Mouse (Mus musculus): ENCODE measurements around the gene Bcl2l12.

DNA sequence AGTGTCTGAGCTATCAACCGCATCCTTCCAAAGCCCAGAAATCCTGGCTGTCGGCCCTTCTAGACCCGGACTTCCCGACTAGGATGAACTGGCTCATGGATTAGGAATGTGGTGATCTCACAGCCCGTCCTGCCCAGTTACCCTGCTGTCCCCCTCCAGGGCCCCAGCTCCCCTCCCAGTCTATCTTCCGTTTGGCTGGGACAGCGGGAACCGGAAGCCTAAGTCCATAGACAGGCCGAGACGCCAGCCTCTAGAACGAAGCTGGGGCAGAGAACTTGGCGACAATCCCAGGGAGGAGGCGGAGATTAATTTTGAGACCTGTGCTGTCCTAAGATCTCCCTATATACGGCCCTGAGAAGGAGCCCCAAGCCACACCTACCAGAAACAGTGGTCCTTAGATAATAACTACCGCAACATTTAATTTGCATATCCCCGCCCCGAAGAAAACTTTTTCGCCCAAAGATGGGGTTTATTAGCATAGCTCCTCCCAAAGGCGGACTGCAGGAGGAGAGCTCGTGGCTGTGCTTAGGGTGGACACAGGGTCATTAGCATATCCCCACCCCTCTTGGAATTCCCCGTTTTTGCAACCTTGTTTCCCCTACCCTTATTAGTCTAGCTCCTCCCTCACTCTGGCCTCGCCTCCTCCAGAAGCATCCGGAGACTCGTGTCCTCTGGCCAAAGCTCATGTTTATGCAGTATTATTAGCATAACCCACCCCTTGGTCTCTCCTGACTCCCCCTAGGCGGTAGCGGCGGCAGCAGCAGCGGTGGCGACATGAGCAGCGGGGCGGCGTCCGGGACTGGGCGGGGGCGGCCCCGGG, 18.9 kb upstream of the Bcl2l12 start, which contains the start of gene Rras:
- TF ChIP-seq CTCF (IDR thresholded peaks at IDR 0.05; ENCODE audit: low read depth) (peak; percentile 27; the same call in 1 of the 2 replicates), EP300 (IDR thresholded peaks at IDR 0.05; ENCODE audit: low read depth) (peak; percentile 37; the same call in 1 of the 2 replicates)

Data from liver, embryonic 14.5 days (tissue).